Mouse (Mus musculus) embryonic fibroblast, embryonic 13.5 days (primary cell): ENCODE results near the gene Arih2. TPM values are rescaled to one million over a fixed set of nuclear protein-coding genes. Genes with fewer than 3 reads are reported as not detected.
A peak's percentile ranks its signal among the peaks of the same experiment; 100 is the strongest.

Experiments
- H3K27ac ChIP-seq: 2 replicates; pipeline ENCODE4 v1.5.1; 2012; ENCODE audit warnings: low read length, control low read depth, inconsistent platforms; ENCODE audit not compliant: insufficient read depth
- H3K4me1 ChIP-seq: 2 replicates; pipeline ENCODE4 v1.6.1; 2011; ENCODE audit warnings: low read length; ENCODE audit not compliant: control insufficient read depth, insufficient read depth
- H3K4me3 ChIP-seq: 2 replicates; pipeline ENCODE4 v1.5.1; 2011; ENCODE audit warnings: mild to moderate bottlenecking, control low read depth, low read length; ENCODE audit not compliant: insufficient read depth
- CTCF ChIP-seq: IDR thresholded peaks from 2 replicates; pipeline ENCODE4 v1.5.1; 2011; ENCODE audit warnings: mild to moderate bottlenecking, control low read depth, low read length, moderate library complexity, borderline replicate concordance; ENCODE audit not compliant: insufficient read depth
- POLR2A ChIP-seq: IDR thresholded peaks from 2 replicates; pipeline ENCODE4 v1.6.1; 2011; ENCODE audit warnings: low read depth, mild to moderate bottlenecking, control low read depth, low read length, moderate library complexity
- polyA plus RNA-seq: library from polyadenylated mRNA; stranded (reverse); fragments of >200 nt; gene quantifications from 2 replicates; pipeline ENCODE4 v1.2.4, GENCODE M21; 2011; ENCODE audit warnings: low read depth; ENCODE audit not compliant: missing spikeins, insufficient read length

The Arih2 gene
- polyA plus RNA-seq, 1 experiment, result 73.9 TPM

GRCm38 (mm10) chr9:108649561-108650440, 615 bp upstream of the Arih2 start:
- peak overlapping the region; percentile 82 for H3K4me3 ChIP-seq
- 0 out of 2 replicates have a peak, but pooled peaks have one; percentile 30 for TF ChIP-seq POLR2A
- TF ChIP-seq CTCF, result no peak
- H3K4me1 ChIP-seq, result peaks cover 4% of the 10 kb centered on the region
- peak overlapping the region; percentile 92 for H3K27ac ChIP-seq

DNA sequence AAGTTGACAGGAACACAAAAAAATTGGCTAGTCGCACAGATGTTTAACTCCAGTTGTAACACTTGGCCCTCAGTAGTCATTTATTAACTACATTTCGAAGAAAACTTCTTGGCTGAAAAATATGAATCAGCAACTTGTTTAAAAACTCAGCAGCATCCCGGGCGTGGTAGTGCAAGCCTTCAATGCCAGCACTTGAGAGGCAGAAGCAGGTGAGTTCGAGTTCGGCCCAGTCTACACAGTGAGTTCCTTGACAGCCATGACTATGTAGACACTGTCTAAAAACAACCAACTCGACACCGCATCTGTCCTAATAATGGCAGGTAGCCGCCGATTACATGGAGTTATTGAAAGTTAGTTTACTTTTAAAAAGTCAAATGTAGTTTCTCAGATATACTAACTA, 1.0 kb downstream of the Arih2 start:
- TF ChIP-seq POLR2A (no peak), CTCF (no peak)
- Histone ChIP-seq H3K4me1 (peaks cover 4% of the 10 kb centered on the region), H3K4me3 (peak overlapping the region; percentile 82), H3K27ac (peak overlapping the region; percentile 81)

- H3K27ac ChIP-seq, result no peak overlapping the region
- no peak overlapping the region for H3K4me3 ChIP-seq
- H3K4me1 ChIP-seq, result no peaks in the 10 kb centered on the region
- no peak for TF ChIP-seq CTCF
- no peak for TF ChIP-seq POLR2A
Observed at GRCm38 (mm10) chr9:108639825-108640224, 9.4 kb downstream of the Arih2 start.

GRCm38 (mm10) chr9:108635415-108635814, 13.8 kb downstream of the Arih2 start:
- Histone ChIP-seq H3K4me1 (no peaks in the 10 kb centered on the region), H3K4me3 (no peak overlapping the region), H3K27ac (no peak overlapping the region)
- no peak for TF ChIP-seq POLR2A
- no peak for TF ChIP-seq CTCF

DNA sequence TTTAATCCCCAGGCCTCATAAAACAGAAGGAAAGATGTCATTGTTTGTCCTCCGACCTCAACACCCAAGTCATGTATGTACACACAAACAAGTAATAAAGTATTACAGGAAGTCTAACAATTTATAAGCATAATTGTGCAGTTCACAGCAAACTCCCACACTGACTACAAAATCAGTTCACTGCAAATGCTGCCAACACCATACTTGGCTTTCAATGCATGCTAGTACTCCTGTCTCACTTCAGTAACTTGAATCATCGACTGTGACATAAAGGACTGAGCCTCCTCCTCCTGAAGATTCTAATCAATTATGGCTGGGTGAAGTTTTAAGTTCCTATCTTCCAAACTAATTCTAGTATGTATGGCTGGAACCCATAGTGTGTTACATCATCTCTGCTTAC, 15.3 kb downstream of the Arih2 start:
- Histone ChIP-seq H3K4me1 (no peaks in the 10 kb centered on the region), H3K4me3 (no peak overlapping the region), H3K27ac (no peak overlapping the region)
- no peak for TF ChIP-seq POLR2A
- no peak for TF ChIP-seq CTCF

DNA sequence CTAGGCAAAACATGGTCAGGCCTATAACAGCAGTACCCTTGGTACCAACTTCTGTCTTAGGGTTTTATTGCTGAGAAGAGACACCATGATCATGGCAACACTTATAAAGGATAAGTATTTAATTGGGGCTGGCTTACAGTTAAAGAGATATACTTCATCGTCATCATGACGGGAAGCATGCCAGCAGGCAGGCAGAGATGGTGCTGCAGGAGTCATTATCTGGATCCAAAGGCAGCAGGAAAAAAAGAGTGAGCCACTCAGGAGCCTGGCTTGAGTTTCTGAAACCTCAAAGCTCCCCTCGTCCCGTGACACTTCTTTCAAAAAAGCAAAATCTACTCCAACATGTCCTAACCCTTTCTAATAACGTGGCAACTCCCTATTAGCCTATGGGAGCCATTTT, 16.8 kb downstream of the Arih2 start:
- H3K27ac ChIP-seq, result no peak overlapping the region
- H3K4me1 ChIP-seq, result no peaks in the 10 kb centered on the region
- TF ChIP-seq CTCF, result no peak
- TF ChIP-seq POLR2A, result no peak
- no peak overlapping the region for H3K4me3 ChIP-seq

- no peak for TF ChIP-seq CTCF
- TF ChIP-seq POLR2A, result no peak
- Histone ChIP-seq H3K27ac (no peak overlapping the region), H3K4me3 (no peak overlapping the region), H3K4me1 (no peaks in the 10 kb centered on the region)
Observed at GRCm38 (mm10) chr9:108631631-108632256, 17.4 kb downstream of the Arih2 start.

DNA sequence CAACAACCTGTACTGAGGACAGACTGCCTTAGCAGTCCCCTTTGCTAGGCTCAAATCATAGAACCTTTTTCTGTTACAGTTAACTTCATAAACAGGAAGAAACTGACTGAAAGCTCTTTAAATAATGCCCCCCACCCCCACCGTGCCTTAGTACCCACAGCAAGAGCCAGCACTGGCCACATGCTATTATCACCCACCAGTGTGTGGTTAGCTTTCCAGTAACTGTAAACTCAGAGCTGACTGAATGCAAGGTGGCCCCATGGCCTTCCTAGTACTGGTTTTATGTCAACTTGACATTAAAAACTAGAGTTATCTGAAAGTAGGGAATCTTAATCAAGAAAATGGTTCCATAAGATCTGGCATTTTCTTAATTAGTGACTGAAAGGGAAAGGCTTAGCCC, 18.5 kb downstream of the Arih2 start:
- Histone ChIP-seq H3K4me3 (no peak overlapping the region), H3K4me1 (no peaks in the 10 kb centered on the region), H3K27ac (no peak overlapping the region)
- TF ChIP-seq POLR2A (no peak), CTCF (no peak)

GRCm38 (mm10) chr9:108628141-108628540, 21.0 kb downstream of the Arih2 start:
- Histone ChIP-seq H3K4me1 (no peaks in the 10 kb centered on the region), H3K4me3 (no peak overlapping the region)
- TF ChIP-seq CTCF, result no peak
- no peak for TF ChIP-seq POLR2A

GRCm38 (mm10) chr9:108626498-108626897, 22.7 kb downstream of the Arih2 start:
- no peak for TF ChIP-seq CTCF
- no peak for TF ChIP-seq POLR2A
- H3K4me3 ChIP-seq, result no peak overlapping the region
- H3K4me1 ChIP-seq, result no peaks in the 10 kb centered on the region
- no peak overlapping the region for H3K27ac ChIP-seq

More at GRCm38 (mm10) chr9:108628141-108628540, 21.0 kb downstream of the Arih2 start:
- no peak overlapping the region for H3K27ac ChIP-seq

GRCm38 (mm10) chr9:108617301-108617700, 31.9 kb downstream of the Arih2 start:
- TF ChIP-seq CTCF (no peak), POLR2A (no peak)
- Histone ChIP-seq H3K4me1 (no peaks in the 10 kb centered on the region), H3K4me3 (no peak overlapping the region), H3K27ac (no peak overlapping the region)
